Mouse (Mus musculus): ENCODE data around the gene Usp7.
"Not testable (repeated sequence)": the region's sequence is repeated elsewhere in the genome, so short reads cannot be mapped to it uniquely, and the experiment has no call there.

The Usp7 gene

DNA sequence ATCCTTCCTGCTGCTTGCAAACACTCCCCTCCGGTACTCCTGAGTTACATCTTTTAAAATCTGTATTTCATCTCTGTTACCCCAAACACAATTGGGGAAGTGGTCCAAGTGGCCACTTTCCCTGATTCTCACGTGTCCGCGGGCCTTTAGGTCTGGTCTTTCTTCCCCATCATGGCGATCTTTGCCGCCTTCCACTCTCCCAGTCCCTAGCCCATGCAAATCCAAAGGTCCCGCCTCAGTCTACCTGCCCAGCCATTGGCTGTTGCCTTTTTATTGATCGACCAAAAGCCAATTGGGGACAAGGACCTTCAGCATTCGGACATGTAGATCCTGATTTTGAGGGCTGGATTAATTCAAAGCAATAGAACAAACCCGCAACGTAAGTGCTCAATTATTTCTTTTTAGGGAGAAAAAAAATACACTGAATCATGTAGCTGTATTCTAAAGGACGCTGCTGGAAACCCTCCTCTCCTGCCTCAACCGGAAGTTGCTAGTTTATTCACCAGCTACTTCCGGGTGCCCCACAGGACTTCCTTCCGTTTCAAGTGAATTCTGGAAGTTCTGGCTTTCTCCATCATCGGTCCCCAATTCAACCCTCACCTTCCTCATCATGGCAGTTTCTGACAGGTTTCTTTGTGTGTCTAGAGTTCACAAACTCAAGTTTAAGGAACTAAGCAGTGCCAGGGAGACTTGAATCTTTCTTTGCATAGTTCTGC is 8.8 kb downstream of the Usp7 start:
- in situ Hi-C loops (cut with MboI, MseI), result no loop called here

DNA sequence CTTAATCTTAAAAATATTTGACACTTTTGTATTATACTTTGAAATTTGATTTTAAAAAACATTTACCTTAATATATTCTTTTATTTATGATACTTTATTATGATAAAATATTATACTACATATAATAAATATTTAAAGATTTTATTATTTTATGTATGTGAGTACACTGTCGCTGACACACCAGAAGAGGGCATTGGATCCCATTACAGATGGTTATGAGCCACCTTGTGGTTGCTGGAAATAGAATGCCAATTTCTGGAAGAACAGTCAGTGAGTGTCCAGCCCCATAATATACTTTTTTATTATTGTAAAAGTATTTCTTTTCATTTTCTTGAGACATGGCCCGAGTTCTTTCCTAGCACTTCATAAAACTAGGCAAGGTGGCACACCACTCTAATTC is 10.4 kb downstream of the Usp7 start:
- in situ Hi-C loops (cut with MboI, MseI), result no loop called here

DNA sequence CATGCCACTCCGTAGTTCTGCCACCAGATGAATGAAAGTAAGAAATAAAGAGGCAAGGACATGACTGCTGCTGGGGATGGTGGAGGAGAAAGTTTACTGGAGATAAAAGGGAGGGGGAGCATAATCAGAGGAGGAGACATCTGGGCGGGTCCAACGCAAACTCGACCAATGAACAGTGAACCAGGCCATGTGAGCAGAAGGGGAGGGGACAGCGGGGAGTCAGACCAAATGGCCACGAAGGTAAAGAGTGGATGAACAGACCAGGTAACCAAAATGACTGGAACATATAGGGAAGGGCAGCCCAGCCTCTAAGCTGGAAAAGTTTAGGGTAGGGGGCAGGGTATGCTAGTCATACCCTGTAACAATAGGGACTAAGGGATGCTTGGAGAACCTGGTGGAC is 10.9 kb downstream of the Usp7 start:
- in situ Hi-C loops (cut with MboI, MseI), result no loop called here

DNA sequence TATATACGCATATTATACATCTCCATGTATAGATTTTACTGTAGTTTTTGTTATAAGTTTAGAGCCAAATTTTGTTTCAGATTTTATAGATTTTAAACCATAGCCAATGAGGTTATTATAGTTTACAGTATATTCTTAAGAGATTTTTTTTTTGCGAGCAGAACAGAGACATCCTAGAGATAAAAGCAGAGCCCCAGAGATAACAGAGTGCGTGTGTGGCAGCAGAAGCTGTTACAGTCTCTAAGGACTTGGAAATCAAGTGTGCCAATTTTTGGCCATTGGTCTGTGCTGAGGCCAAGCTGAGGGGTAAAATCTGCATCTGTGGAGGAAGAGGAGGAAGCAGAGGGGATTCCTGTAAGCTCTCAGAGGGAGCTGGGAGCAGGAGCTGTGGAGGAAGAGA is 11.9 kb downstream of the Usp7 start:
- in situ Hi-C loops (cut with MboI, MseI), result no loop called here

DNA sequence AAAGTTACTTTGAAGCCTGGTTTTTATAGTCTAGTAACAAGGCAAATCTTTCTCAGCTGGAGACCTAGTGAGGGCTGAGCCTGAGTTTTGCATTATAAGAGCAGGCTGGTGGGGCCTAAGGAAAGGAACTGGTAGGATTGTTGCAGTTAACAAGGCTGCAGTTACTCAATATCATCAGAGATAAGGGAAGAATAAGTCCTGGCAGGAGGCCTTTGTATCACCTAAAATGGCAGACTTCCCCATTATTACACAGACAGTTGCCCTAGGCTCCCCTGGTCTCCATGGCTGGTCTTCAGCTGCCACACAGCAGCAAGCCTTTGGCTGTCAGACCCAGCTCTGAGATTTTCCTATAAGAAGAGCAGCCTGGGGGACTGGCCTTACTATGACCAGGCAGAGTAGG is 13.4 kb downstream of the Usp7 start:
- in situ Hi-C loops (cut with MboI, MseI), result no loop called here

DNA sequence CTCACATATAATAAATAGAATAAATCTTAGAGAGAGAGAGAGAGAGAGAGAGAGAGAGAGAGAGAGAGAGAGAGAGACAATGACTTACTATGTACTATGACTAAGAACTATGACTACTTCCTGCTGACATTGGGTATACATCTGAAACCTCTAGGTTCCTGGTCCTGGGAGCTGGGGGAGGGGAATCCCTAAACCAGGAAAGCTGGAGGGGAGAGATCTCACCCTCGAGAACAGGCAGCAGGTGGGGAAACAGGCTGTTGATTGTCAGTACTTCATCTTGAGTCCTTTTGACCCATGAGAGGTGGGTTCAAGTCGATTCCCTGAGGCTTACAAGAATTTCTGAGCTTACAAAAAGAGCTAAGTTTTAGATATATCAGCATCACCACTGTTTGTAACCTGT is 14.9 kb downstream of the Usp7 start:
- in situ Hi-C loops (cut with MboI, MseI), result no loop called here

DNA sequence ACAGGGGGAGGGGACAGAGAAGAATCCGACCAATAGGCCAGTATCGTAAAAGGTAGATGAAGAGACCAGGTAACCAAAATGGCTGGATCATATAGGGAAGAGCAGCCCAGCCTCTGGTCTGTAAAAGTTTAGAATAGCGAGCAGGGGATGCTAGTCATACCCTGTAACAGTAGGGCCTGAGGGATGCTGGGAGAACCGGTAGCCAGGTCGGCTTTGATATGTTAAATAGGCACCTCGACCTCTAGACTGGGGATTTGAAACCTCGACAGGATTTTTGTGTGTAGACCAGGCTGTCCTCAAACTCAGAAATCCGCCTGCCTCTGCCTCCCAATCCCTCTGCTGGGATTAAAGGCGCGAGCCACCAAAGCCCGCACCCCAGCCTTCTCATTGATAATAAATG is 15.5 kb downstream of the Usp7 start:
- in situ Hi-C loops (cut with MboI, MseI), result no loop called here

DNA sequence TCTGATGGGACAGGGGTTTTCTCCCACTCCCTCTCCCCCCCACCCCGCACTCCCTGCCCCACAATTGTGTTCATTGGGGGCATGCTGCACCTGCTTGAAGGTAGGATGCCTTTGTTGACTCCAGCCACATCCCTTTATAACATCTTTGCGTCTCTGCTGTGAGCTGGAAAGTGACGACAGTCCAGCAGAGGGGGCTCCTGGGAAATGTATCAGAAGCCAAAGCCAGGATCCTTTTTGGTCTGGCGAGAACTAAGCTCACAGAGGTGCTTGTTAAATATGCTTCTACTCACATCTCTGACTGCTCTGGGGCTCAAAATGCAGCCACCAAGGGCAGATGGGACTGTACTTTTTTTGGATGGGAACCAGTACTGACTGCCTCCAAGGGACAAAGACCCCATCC is 21.0 kb downstream of the Usp7 start:
- in situ Hi-C loops (cut with MboI, MseI), result no loop called here

DNA sequence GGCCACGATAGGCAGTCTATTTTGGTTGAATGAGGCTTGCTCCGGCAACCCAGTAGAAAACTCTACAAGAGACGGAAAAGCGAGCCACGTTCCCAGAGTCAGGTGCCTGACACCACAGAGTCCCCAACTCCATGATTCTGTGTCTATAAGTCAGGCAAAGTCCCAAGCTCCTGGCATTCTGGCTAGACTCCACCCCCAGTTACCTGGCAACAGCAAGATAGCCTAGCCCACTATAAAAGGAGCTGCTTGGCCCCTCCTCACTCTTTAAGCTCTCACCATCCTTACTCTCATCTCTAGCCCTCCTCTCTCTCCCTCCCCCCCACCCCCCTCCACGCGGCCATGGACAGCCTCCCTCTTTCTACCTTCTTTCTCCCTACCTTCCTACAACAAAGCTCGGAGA is 21.8 kb downstream of the Usp7 start:
- in situ Hi-C loops (cut with MboI, MseI), result not testable (repeated sequence)

DNA sequence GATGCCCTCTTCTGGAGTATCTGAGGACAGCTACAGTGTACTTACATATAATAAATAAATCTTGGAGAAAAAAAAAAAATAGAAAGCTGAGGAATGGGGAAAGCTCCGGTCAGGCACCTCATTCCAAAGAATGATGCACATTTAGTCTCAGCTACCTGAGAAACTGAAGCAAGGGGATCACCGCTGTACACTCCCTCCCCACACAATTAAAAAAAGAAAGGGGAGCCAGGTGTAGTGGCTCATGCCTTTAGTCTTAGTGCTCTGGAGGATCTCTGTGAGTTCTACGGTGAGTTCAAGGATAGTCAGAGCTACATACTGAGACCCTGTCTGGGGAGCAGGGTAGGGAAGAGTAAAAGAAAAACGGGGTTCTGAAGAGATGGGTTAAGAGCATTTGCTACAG is 22.6 kb downstream of the Usp7 start:
- in situ Hi-C loops (cut with MboI, MseI), result loop anchor here (5.0 to 10.0 kb wide), 2 partner anchors 82 to 365 kb away; no protein-coding TSS in a partner anchor

DNA sequence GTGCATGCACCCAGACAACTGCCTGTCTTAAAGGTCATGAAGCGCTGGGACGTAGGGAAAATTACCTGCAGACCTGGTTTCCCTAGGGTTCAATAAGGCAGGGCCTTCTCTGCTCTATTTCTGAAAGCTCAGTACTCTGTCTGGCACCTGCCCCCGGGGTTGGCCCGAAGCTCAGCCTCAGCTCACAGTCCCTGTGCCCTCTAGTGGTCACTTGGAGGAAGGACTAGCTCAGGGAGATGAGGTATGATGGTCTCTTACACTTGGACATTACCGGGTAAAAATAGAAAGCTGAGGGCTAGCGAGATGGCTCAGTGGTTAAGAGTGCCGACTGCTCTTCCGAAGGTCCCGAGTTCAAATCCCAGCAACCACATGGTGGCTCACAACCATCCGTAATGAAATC is 23.0 kb downstream of the Usp7 start:
- in situ Hi-C loops (cut with MboI, MseI), result loop anchor here (5.0 to 10.0 kb wide), 2 partner anchors 82 to 364 kb away; no protein-coding TSS in a partner anchor

DNA sequence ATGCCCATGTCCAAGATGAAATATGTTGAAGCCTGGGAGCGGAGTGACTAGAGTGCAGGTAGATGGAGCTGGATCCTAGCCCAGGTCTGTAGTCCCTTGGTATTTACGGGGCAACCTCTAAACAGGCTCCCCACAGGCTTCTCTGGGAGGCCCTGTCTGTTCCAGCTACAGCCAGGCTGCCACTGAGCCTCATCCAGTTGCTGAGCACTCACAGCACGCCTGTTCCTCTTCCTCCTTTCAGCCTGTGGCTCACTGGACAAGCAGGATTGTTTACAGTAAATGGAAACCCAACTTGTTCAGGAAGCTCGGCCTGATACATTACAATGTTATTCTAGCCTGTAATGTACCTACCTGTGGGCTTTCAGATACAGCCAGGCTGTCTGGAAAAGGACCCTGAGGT is 23.5 kb downstream of the Usp7 start:
- in situ Hi-C loops (cut with MboI, MseI), result loop anchor here (5.0 to 10.0 kb wide), 2 partner anchors 81 to 364 kb away; no protein-coding TSS in a partner anchor

DNA sequence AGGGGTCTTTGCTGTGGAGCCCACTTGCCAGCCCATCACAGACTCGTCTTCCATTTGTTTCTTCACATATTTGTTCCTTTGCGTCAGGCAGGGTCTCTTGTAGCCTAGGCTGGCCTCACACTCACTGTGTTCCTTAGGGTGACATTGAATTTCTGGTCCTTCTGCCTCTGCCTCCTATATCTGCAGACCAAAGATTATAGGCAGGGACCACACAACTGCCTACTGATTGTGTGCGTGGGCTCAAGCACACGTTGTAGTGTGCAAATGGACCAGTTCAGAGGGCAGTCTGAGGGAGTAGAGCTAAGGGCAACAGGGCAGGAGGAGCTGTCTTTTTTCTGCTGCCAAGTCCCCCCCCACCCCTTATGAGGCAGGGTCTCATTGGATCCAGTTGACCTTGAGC is 24.0 kb downstream of the Usp7 start:
- in situ Hi-C loops (cut with MboI, MseI), result loop anchor here (5.0 to 10.0 kb wide), 2 partner anchors 81 to 363 kb away; no protein-coding TSS in a partner anchor

DNA sequence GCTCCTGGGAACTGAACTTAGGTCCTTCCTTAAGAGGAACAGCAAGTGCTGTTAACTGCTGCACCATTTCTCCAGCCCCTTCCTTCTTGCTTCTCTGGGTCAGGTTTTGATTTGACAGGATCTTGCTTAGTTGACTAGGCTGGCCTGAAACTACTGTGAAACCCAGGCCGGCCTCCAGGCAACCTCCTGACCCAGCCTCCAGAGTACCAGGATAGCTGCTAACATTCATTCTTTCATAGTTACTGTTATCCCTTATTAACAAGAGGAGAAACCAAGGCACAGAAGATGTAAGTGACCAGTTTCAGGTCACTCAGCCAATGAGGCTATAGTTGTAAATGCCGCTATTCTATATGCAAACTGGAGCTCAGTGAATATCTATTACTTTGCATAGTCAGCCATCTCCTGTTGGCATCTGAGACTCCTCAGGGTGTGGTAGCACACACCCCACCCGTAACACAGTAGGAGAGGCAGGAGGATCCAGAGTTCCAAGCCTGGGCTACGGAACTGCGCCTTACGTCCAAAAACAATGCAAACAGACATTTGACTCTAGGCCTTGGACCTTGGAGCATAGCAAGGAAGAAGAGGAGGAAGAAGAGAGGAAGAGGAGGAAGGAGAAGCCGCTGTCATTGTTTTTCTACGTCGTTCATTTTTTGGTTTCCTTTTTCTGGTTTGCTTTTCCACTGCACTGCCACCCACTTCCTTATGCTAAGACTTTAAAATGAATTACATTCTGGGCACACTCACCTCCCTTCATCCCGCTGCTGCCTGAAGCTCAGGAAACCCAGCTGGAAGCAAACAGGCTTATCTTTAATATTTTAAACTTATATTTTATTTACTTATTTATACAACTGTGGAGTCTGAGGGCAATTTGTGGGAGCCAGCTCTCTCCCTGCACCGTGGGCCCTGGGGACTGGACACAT is 24.7 kb downstream of the Usp7 start:
- in situ Hi-C loops (cut with MboI, MseI), result loop anchor here (5.0 to 10.0 kb wide), 2 partner anchors 80 to 363 kb away; no protein-coding TSS in a partner anchor

DNA sequence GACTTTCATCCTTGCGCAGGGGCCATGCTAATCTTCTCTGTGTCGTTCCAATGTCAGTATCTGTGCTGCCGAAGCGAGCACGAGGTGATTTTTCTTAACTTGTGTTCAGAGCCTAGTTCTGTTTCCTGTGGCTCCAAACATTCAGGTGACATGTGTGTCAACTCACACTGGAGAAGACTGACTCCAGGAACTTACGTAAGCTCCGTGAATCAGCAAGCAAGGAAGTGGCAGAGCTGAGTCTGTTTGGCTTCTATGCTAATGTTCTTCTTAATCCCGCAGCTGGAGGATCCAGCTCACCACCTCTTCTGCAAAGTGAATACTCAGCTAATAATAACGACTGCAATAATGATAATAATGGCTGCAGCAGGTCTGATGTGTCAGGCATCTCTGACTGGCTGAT is 25.9 kb downstream of the Usp7 start:
- in situ Hi-C loops (cut with MboI, MseI), result loop anchor here (5.0 to 10.0 kb wide), 2 partner anchors 79 to 361 kb away; no protein-coding TSS in a partner anchor

DNA sequence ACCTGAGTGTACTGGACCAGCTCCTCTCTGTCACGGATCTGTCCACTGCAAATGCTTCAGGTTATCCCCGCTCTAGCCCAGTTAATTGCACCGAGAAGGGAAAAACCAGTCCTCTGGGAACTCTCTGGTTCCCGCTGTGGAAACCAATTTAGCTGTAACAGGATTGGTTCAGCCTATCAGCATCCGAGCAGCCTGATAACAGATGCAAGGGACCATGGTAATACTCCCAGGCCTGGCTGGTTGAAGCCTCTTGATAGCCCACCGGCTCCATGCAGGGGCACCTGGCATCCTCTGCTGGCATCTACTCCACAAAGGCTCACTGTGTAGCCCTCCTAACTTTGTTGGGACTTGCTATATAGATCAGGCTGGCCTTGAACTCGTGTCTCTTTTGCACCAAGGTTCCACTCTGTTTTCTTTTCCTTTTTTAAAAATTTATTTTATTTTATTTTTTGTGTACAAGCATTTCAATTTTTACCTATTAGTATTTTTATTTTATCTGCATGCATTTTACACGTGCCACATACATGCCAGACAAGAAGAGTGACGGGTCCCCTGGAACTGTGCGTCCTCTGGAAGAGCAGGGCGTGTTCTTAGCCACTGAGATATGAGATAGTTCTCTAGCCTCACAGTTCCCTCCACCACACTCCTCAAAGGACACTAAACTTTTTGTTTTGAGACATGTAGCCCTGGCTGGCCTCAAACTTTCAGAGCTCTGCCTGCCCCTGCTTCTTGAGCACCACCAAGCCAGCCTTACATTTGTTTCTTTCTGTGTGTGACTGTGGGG is 27.8 kb downstream of the Usp7 start:
- in situ Hi-C loops (cut with MboI, MseI), result loop anchor here (10.0 kb wide), 1 partner anchor 360 kb away; no protein-coding TSS in a partner anchor

DNA sequence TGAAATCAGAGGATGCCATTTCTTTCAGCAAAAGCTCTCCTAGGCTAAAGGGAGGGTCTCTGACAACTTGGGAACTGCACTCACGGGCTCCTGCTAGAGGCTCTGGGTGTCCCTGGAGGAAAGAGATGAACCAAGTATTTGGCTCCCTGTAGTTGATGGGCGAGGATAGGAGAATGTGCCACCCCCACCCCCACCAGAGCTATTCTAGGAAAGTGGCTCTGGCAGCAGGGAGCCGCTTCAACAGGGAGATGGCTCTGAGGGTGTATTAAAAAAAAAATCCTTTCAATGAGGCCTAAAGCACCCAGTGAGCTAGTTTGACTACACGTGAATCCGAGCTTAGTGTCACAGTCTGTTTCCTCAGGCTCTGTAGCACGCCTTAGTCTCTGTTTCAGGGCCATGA is 29.1 kb downstream of the Usp7 start:
- in situ Hi-C loops (cut with MboI, MseI), result loop anchor here (10.0 kb wide), 1 partner anchor 358 kb away; no protein-coding TSS in a partner anchor

DNA sequence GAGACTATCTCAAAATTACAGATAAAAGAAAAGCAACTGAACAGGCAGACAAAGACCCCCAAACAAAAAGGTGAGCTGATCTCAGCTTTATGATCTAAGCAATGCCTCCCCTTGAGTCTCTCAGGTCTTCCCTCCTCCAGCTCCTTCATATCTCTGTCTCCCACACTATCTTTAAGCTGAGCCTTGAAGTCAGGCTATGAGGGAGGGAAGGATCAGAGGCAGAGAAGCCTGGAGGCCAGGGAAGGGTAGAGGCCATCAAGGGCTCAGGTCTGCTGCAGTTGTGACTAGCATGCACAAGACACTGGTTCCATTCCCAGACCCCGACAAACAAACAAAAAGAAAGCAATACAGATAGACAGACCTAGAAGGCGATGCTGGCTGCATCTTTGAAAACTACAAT is 30.2 kb downstream of the Usp7 start:
- in situ Hi-C loops (cut with MboI, MseI), result loop anchor here (10.0 kb wide), 1 partner anchor 357 kb away; no protein-coding TSS in a partner anchor

DNA sequence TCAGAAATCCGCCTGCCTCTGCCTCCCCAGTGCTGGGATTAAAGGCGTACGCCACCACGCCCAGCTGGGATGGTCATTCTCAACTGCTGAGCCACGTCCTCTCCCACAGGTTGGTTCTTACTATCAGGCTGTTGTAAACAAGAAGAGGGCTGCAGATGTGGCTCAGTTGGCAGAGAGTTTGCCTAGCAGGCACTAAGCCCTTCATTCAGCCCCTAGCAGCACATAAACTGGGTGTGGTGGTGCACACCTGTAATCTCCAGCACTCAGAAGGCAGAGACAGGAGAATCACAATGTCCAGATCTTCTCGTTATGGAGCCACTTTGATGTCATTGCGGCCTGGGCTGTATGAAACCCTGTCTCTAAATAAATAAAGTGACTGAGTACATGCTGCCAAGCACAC is 31.1 kb downstream of the Usp7 start:
- in situ Hi-C loops (cut with MboI, MseI), result loop anchor here (10.0 kb wide), 1 partner anchor 356 kb away; no protein-coding TSS in a partner anchor

DNA sequence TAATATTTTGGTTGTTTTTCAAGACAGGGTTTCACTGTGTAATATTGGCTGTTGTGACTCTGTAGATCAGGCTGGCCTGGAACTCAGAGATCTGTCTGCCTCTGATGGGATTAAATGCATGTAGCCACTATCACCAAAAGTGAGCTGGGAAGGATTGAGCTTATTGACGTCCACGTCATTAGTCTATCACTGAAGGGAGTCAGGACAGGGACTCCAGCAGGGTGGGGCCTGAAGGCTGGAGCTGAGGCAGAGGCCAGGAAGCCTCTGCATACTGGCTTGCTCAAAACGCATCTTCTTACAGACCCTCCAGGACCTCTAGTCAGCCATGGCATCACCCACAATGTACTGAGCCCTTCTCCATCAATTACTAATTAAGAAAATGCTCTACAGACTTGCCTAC is 33.1 kb downstream of the Usp7 start:
- in situ Hi-C loops (cut with MboI, MseI), result no loop called here

DNA sequence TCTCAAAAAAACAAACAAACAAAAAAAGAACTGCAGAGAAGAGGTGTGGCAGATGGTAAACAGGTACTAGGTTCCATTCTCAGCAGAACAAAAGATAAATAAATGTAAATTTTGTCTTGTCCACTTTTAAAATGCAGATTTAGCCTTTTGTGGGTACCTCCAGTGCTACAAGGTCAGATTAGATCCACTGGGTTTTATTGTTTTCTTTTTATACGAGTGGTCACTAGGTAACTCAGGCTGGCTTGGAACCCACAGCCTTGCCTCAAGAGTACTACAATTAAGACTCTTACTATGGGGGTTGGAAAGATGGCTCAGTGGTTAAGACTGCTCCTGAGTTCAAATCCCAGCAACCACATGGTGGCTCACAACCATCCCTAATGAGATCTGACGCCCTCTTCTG is 33.9 kb downstream of the Usp7 start:
- in situ Hi-C loops (cut with MboI, MseI), result no loop called here

Data from T-helper 1 cell (primary cell).